Comparison of ENCODE assay signal across 10 mouse cellular contexts in the genomic region with DNA sequence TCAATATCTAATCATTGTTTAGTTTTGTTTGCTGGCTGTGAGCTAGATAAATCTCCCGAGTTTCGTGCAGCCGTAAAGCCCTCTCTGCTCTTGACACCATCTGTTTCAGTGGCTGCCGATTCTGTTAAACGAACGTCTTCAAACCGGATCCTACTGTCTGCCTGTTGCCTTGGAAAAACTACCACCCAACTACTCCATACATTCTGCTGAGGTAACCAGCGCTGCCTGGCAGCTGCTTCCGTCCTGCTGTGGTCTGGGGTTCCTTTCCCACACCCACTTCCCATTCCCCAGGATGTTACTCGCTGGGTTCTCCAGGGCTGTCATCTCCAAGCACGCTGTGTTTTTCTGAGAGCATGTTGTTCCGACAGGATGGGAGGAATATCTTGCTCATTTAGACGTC.
A peak's percentile ranks its signal among the peaks of the same experiment; 100 is the strongest.
DNase-seq lines count a peak whose midpoint lies in the region; ATAC-seq and TF ChIP-seq lines count a peak whose summit lies in the region.
"Had no signal": no experiment of that assay in that cellular context is flagged by ENCODE, and none has a peak within 500 bp of the region (broad histone marks: within the 10 kb centered on the region; RNA-seq: fewer than 3 reads in every experiment).

No protein-coding gene starts in this region.

- H3K4me3 ChIP-seq in heart, postnatal 0 days (ENCODE audit: low read depth, low read length), result no peak overlapping the region
- H3K4me3 ChIP-seq in lung, embryonic 14.5 days (ENCODE audit: low read depth, low read length), result no peak overlapping the region
- H3K4me3 ChIP-seq: limb, embryonic 10.5 days had no signal

- no peak for TF ChIP-seq POLR2A in brain, embryonic 14.5 days (IDR thresholded peaks at IDR 0.05; ENCODE audit: borderline replicate concordance, extremely low read depth, insufficient read depth, insufficient read length, poor library complexity, severe bottlenecking)

- 35% methylated on average over 13 of the region's 13 CpGs for WGBS in heart, postnatal 0 days
- 37% methylated on average over 13 of the region's 13 CpGs for WGBS in lung, embryonic 14.5 days

- H3K9ac ChIP-seq in heart, postnatal 0 days (replicated peaks; ENCODE audit: low read depth, low read length), result no peak overlapping the region
- no peak overlapping the region for H3K9ac ChIP-seq in lung, embryonic 14.5 days

- intact Hi-C loops in gastrocnemius, postnatal 14 days (cut with DNase I; ENCODE audit: low total_unique reads), result no loop called here

- H3K4me1 ChIP-seq in heart, postnatal 0 days (ENCODE audit: control insufficient read depth, insufficient read depth), result no peaks in the 10 kb centered on the region; the same call in 1 of the 2 replicates
- H3K4me1 ChIP-seq in lung, embryonic 14.5 days (ENCODE audit: insufficient read depth), result no peaks in the 10 kb centered on the region
- H3K4me1 ChIP-seq: limb, embryonic 10.5 days had no signal

- H3K9me3 ChIP-seq in heart, postnatal 0 days (replicated peaks; ENCODE audit: control insufficient read depth, low read length), result no peaks in the 10 kb centered on the region
- no peaks in the 10 kb centered on the region for H3K9me3 ChIP-seq in lung, embryonic 14.5 days (ENCODE audit: low read depth, low read length)
- H3K9me3 ChIP-seq: limb, embryonic 10.5 days had no signal

- H3K4me2 ChIP-seq in heart, postnatal 0 days (ENCODE audit: low read depth, low read length), result peak overlapping the region; percentile 36
- H3K4me2 ChIP-seq in lung, embryonic 14.5 days, result peak overlapping the region; percentile 36; the same call in 1 of the 2 replicates
- H3K4me2 ChIP-seq: midbrain, embryonic 11.5 days had no signal

- no peak for ATAC-seq in heart, postnatal 0 days (ENCODE audit: insufficient read depth, low read depth)
- no peak for ATAC-seq in lung, embryonic 14.5 days (ENCODE audit: insufficient read depth)
- no peak for ATAC-seq in megakaryocyte, adult 5-6 weeks (ENCODE audit: poor library complexity, severe bottlenecking)

- no peak overlapping the region for H3K27ac ChIP-seq in heart, postnatal 0 days (ENCODE audit: low read depth)
- H3K27ac ChIP-seq in lung, embryonic 14.5 days (ENCODE audit: low read depth), result no peak overlapping the region
- H3K27ac ChIP-seq: limb, embryonic 10.5 days had no signal

- H3K27me3 ChIP-seq in heart, postnatal 0 days (ENCODE audit: control insufficient read depth, insufficient read depth, low read length), result no peaks in the 10 kb centered on the region
- no peaks in the 10 kb centered on the region for H3K27me3 ChIP-seq in lung, embryonic 14.5 days (ENCODE audit: insufficient read depth, low read length)

- no peak for TF ChIP-seq CTCF in brain, embryonic 14.5 days (IDR thresholded peaks at IDR 0.05; ENCODE audit: borderline replicate concordance, extremely low read depth, insufficient read depth, insufficient read length)
- TF ChIP-seq CTCF in heart, postnatal 0 days (IDR thresholded peaks at IDR 0.05; ENCODE audit: low read depth), result no peak
- TF ChIP-seq CTCF in lung, embryonic 14.5 days (IDR thresholded peaks at IDR 0.05; ENCODE audit: low read depth), result no peak

- no peaks in the 10 kb centered on the region for H3K36me3 ChIP-seq in heart, postnatal 0 days (replicated peaks; ENCODE audit: control insufficient read depth, insufficient read depth, low read length)
- H3K36me3 ChIP-seq in lung, embryonic 14.5 days (ENCODE audit: insufficient read depth), result no peaks in the 10 kb centered on the region
- H3K36me3 ChIP-seq: limb, embryonic 10.5 days had no signal

- TF ChIP-seq EP300 in heart, postnatal 0 days (IDR thresholded peaks at IDR 0.05; ENCODE audit: low read depth), result no peak

- peak; percentile 3 to 5 for DNase-seq in gastrocnemius, adult 8-10 months (ENCODE audit: low spot score in 2 of 2)
- DNase-seq in gastrocnemius, postnatal 14 days, result no peak
- peak; percentile 54 for DNase-seq in brain, embryonic 14.5 days (ENCODE audit: low read depth)
- no peak for DNase-seq in heart, postnatal 0 days (ENCODE audit: low spot score)
- peak; percentile 39 for DNase-seq in lung, embryonic 14.5 days
- no peak for DNase-seq in spleen, adult 18-20 months
- DNase-seq in thymus, postnatal 25 days, result no peak

Comparison
In these comparisons a context has a peak if more than half of its experiments do, and no peak if none do; other contexts are left out.
1. DNase-seq: peak in gastrocnemius, adult 8-10 months (2 of 2), brain, embryonic 14.5 days (single experiment) and lung, embryonic 14.5 days (single experiment); none in gastrocnemius, postnatal 14 days (single experiment), heart, postnatal 0 days (single experiment), spleen, adult 18-20 months (0 of 2) and thymus, postnatal 25 days (single experiment).